Mouse (Mus musculus) embryonic fibroblast, embryonic 13.5 days (primary cell): ENCODE measurements around the gene Brms1.

ENCODE experiments used
- CTCF ChIP-seq: IDR thresholded peaks from 2 replicates; pipeline ENCODE4 v1.5.1; 2011; ENCODE audit warnings: mild to moderate bottlenecking, control low read depth, low read length, moderate library complexity, borderline replicate concordance; ENCODE audit not compliant: insufficient read depth
- POLR2A ChIP-seq: IDR thresholded peaks from 2 replicates; pipeline ENCODE4 v1.6.1; 2011; ENCODE audit warnings: low read depth, mild to moderate bottlenecking, control low read depth, low read length, moderate library complexity

- TF ChIP-seq CTCF (no peak), POLR2A (no peak)
These were observed 23.5 kb upstream of the Brms1 start for GRCm38 (mm10) chr19:5017611-5018010.
